Mouse (Mus musculus): ENCODE data around the gene Tnfrsf25. TPM values are rescaled to one million over a fixed set of nuclear protein-coding genes. Genes with fewer than 3 reads are reported as not detected.
A peak's percentile ranks its signal among the peaks of the same experiment; 100 is the strongest.

The Tnfrsf25 gene
- total and polyA plus RNA-seq, 2 experiments from 2014 or later, result 0.48 to 1.6 TPM

GRCm38 (mm10) chr4:152126026-152126920 is 10.5 kb downstream of the Tnfrsf25 start:
- DNase-seq (ENCODE audit: low spot score), result peak; percentile 45
- no peak for ATAC-seq
- no peaks in the 10 kb centered on the region for H3K36me3 ChIP-seq (ENCODE audit: insufficient read depth, low read length)
- H3K4me1 ChIP-seq (ENCODE audit: insufficient read depth, low read length), result peaks cover 24% of the 10 kb centered on the region
- peak; percentile 22; the same call in 1 of the 2 replicates for TF ChIP-seq CTCF (IDR thresholded peaks at IDR 0.05; ENCODE audit: low read depth)
- peaks cover 86% of the 10 kb centered on the region for H3K27me3 ChIP-seq (ENCODE audit: insufficient read depth, low read length)
- no peak overlapping the region for H3K27ac ChIP-seq
- no peaks in the 10 kb centered on the region for H3K9me3 ChIP-seq (ENCODE audit: low read length)
- peak overlapping the region; percentile 50 for H3K4me2 ChIP-seq (ENCODE audit: low read depth, low read length)
- peak overlapping the region; percentile 5; the same call in 1 of the 2 replicates for H3K9ac ChIP-seq (replicated peaks; ENCODE audit: low read length)
- peak overlapping the region; percentile 24 for H3K4me3 ChIP-seq (ENCODE audit: low read length)
- 2% methylated on average over 65 of the region's 65 CpGs for WGBS

- WGBS, result 86% methylated on average over 11 of the region's 11 CpGs
- ATAC-seq (no peak), DNase-seq (ENCODE audit: low spot score) (no peak)
- Histone ChIP-seq H3K36me3 (ENCODE audit: insufficient read depth, low read length) (no peaks in the 10 kb centered on the region), H3K27ac (no peak overlapping the region), H3K9me3 (ENCODE audit: low read length) (no peaks in the 10 kb centered on the region), H3K4me1 (ENCODE audit: insufficient read depth, low read length) (peaks cover 26% of the 10 kb centered on the region), H3K4me2 (ENCODE audit: low read depth, low read length) (no peak overlapping the region), H3K4me3 (ENCODE audit: low read length) (no peak overlapping the region), H3K27me3 (ENCODE audit: insufficient read depth, low read length) (peaks cover 87% of the 10 kb centered on the region), H3K9ac (replicated peaks; ENCODE audit: low read length) (no peak overlapping the region)
- no peak for TF ChIP-seq CTCF (IDR thresholded peaks at IDR 0.05; ENCODE audit: low read depth)
Observed at GRCm38 (mm10) chr4:152127884-152128283, 12.2 kb downstream of the Tnfrsf25 start.

DNA sequence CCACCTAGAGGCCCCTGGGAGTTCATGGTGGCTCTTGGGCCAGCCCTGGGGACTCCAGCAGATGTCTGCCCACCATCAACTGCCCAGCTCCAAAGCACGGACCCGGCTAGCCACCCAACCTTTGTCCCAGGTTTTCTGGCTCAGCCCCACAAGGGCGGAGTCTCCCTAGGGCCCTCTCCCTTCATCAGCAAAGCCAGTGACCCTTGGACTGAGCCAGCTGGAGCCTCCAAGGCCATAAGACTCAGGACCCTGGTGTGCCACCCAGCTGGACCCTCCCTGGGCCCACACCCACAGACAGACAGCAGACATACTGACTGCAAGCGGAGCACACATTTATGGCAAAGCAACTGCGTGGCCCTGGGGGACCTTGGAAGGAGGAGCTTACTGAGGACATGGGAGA is 13.1 kb downstream of the Tnfrsf25 start:
- no peak for ATAC-seq

GRCm38 (mm10) chr4:152129395-152129930 is 13.7 kb downstream of the Tnfrsf25 start:
- TF ChIP-seq CTCF (IDR thresholded peaks at IDR 0.05; ENCODE audit: low read depth), result no peak
- H3K9ac ChIP-seq (replicated peaks; ENCODE audit: low read length), result no peak overlapping the region
- peaks cover 83% of the 10 kb centered on the region for H3K27me3 ChIP-seq (ENCODE audit: insufficient read depth, low read length)
- ATAC-seq (no peak), DNase-seq (ENCODE audit: low spot score) (no peak)
- no peak overlapping the region for H3K4me3 ChIP-seq (ENCODE audit: low read length)
- no peak overlapping the region for H3K27ac ChIP-seq
- H3K4me2 ChIP-seq (ENCODE audit: low read depth, low read length), result no peak overlapping the region
- no peaks in the 10 kb centered on the region for H3K9me3 ChIP-seq (ENCODE audit: low read length)
- H3K36me3 ChIP-seq (ENCODE audit: insufficient read depth, low read length), result no peaks in the 10 kb centered on the region
- WGBS, result 28% methylated on average over 13 of the region's 13 CpGs
- H3K4me1 ChIP-seq (ENCODE audit: insufficient read depth, low read length), result peaks cover 26% of the 10 kb centered on the region

More for the DNA sequence above, 13.1 kb downstream of the Tnfrsf25 start:
- peaks cover 26% of the 10 kb centered on the region for H3K4me1 ChIP-seq (ENCODE audit: insufficient read depth, low read length)
- peaks cover 85% of the 10 kb centered on the region for H3K27me3 ChIP-seq (ENCODE audit: insufficient read depth, low read length)
- no peak overlapping the region for H3K4me2 ChIP-seq (ENCODE audit: low read depth, low read length)
- H3K9ac ChIP-seq (replicated peaks; ENCODE audit: low read length), result no peak overlapping the region
- DNase-seq (ENCODE audit: low spot score), result no peak
- H3K9me3 ChIP-seq (ENCODE audit: low read length), result no peaks in the 10 kb centered on the region
- TF ChIP-seq CTCF (IDR thresholded peaks at IDR 0.05; ENCODE audit: low read depth), result no peak
- 53% methylated on average over 5 of the region's 5 CpGs for WGBS
- no peak overlapping the region for H3K27ac ChIP-seq
- no peak overlapping the region for H3K4me3 ChIP-seq (ENCODE audit: low read length)
- no peaks in the 10 kb centered on the region for H3K36me3 ChIP-seq (ENCODE audit: insufficient read depth, low read length)

DNA sequence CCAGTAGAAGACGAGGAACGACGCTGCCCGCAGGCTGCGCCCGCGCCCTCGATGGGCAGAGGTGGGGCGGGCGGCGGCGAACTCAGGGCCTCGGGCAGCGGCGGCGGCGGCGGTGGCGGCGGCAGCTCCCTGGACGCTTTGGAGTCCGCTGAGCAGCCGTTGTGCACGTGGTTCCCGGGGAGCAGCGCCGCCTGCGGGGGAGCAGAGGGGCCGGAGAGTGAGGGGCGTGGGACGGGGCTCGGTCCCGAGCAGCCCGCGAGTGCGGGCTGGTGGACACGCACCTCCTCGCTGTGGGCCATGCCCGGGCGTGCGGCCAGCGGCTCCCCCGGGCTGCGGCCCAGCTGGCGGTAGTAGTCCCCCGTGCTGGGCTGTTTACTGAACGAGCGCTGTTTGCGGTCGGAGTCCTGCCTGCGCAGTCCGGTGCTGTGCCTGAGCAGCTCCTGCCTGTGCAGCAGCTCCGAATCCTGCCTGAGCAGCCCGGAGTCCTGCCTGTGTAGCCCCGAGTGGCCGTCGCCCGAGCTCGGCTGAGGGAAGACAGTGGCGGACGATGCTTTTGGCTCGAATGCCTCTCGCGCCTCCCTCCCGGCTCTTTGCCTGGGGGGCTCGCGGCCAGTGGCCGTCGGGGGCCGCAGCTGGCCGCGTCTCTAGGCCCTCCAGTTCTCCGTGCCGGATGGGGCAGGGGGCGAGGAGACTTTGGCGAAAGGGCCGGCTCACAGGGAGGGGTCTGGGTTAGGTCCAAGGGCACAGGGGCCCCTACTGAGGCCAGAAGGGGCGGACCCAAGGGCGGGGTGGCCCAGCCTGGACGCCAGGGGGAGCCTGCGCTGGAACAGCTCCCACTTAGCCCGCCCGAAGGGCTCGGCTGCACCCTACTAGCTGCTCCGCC is 15.3 kb downstream of the Tnfrsf25 start:
- 0% methylated on average over 63 of the region's 85 CpGs for WGBS
- Histone ChIP-seq H3K27me3 (ENCODE audit: insufficient read depth, low read length) (peaks cover 70% of the 10 kb centered on the region), H3K9ac (replicated peaks; ENCODE audit: low read length) (peak overlapping the region; percentile 9; the same call in 1 of the 2 replicates), H3K4me2 (ENCODE audit: low read depth, low read length) (peak overlapping the region; percentile 54), H3K4me1 (ENCODE audit: insufficient read depth, low read length) (peaks cover 18% of the 10 kb centered on the region), H3K9me3 (ENCODE audit: low read length) (no peaks in the 10 kb centered on the region), H3K27ac (peak overlapping the region; percentile 51; the same call in 1 of the 2 replicates), H3K36me3 (ENCODE audit: insufficient read depth, low read length) (no peaks in the 10 kb centered on the region), H3K4me3 (ENCODE audit: low read length) (peak overlapping the region; percentile 30)
- peak; percentile 84 for ATAC-seq
- no peak for TF ChIP-seq CTCF (IDR thresholded peaks at IDR 0.05; ENCODE audit: low read depth)
- peak; percentile 62 for DNase-seq (ENCODE audit: low spot score)
